Mouse (Mus musculus) bone marrow macrophage, adult 2 months (primary cell): ENCODE data around the gene Vps26c.

Source experiments
- CTCF ChIP-seq: IDR thresholded peaks from 2 replicates; pipeline ENCODE4 v1.5.1; 2012; ENCODE audit warnings: low read depth, mild to moderate bottlenecking, low read length, moderate library complexity
- POLR2A ChIP-seq: IDR thresholded peaks from 2 replicates; pipeline ENCODE4 v1.6.1; 2012; ENCODE audit warnings: mild to moderate bottlenecking, low read depth, low read length, borderline replicate concordance

DNA sequence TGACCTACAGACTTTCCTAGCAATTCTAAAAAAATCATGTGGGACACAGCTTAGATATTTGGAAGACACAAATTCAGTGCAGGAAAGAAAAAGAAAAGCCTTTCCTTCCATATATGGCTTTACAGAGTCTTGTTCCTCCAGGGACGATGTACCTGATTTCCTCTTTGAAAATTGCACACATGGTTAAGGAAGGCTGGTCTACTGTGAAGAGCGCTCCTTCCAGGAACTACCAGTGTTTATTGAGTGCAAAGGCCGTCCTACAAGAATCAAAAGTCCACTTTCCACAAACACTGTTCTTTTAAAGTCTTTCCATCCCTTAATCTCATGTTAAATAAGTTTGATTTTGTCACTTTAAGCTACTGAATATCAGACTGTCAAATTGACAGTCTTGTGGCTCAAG is 916 bp upstream of the Vps26c start:
- TF ChIP-seq CTCF (no peak), POLR2A (no peak)
